Mouse (Mus musculus) spleen, postnatal 36 days (tissue): ENCODE results near the gene Sirt5.

Experiments
- DNase-seq, 2 experiments: peaks; one replicate each; pipeline ENCODE4 v3.0.0; 2022; ENCODE audit warnings: low spot score in 2 of 2, mixed read lengths in 1 of 2

The Sirt5 gene

GRCm38 (mm10) chr13:43374205-43374604 lies 8.9 kb downstream of the Sirt5 start:
- no peak for DNase-seq

- no peak for DNase-seq
Measured at GRCm38 (mm10) chr13:43374918-43375432, 9.7 kb downstream of the Sirt5 start.

GRCm38 (mm10) chr13:43379989-43380388 lies 14.7 kb downstream of the Sirt5 start:
- no peak for DNase-seq

- no peak for DNase-seq
Measured at GRCm38 (mm10) chr13:43385321-43385720, 20.0 kb downstream of the Sirt5 start.

GRCm38 (mm10) chr13:43397700-43398296 lies 32.5 kb downstream of the Sirt5 start:
- no peak for DNase-seq

GRCm38 (mm10) chr13:43398297-43399080 lies 33.2 kb downstream of the Sirt5 start, which contains the start of gene Nol7:
Gene Nol7 (plus strand): TSS chr13:43398390.
- DNase-seq: peak; percentile 89 to 91

- DNase-seq: peak; percentile 75 to 78
Measured at GRCm38 (mm10) chr13:43399576-43399975, 34.3 kb downstream of the Sirt5 start.

- no peak for DNase-seq
Measured at GRCm38 (mm10) chr13:43412311-43412710, 47.0 kb downstream of the Sirt5 start.

GRCm38 (mm10) chr13:43413611-43414010 lies 48.3 kb downstream of the Sirt5 start:
- DNase-seq: no peak

- DNase-seq: no peak
Measured at GRCm38 (mm10) chr13:43415249-43415648, 50.0 kb downstream of the Sirt5 start.

GRCm38 (mm10) chr13:43428436-43428835 lies 63.1 kb downstream of the Sirt5 start:
- no peak for DNase-seq

GRCm38 (mm10) chr13:43433395-43433794 lies 68.1 kb downstream of the Sirt5 start:
- no peak for DNase-seq

- no peak for DNase-seq
Measured at GRCm38 (mm10) chr13:43440376-43440775, 75.1 kb downstream of the Sirt5 start.

- no peak for DNase-seq
Measured at GRCm38 (mm10) chr13:43442551-43442950, 77.3 kb downstream of the Sirt5 start.

- DNase-seq: no peak
Measured at GRCm38 (mm10) chr13:43443706-43444105, 78.4 kb downstream of the Sirt5 start.

GRCm38 (mm10) chr13:43444717-43445116 lies 79.4 kb downstream of the Sirt5 start:
- no peak for DNase-seq
